Mouse (Mus musculus): ENCODE measurements around the gene Ifi44. TPM values are rescaled to one million over a fixed set of nuclear protein-coding genes. Genes with fewer than 3 reads are reported as not detected.

Gene Ifi44
- polyA plus RNA-seq (2012; rRNA removed): 1.3 and 1.7 TPM in 2 replicates

DNA sequence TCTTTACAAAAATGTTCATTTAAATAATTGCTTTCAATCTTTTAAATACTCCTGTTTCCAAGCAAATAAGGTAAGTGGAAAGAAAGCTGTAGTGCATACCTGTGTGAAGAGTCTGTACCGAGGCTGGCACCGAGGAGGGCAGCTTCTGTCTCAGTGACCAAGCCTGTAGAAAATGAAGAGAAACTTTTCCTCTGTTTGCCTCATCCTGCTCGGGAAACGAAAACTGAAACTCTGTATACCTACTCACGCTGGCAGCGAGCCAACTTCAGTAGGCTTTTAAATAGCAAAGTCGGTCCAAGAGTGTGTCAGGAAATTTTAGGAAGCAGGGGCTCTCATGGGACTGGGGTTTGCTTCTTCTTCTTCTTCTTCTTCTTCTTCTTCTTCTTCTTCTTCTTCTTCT, at the start of gene Ifi44:
Gene Ifi44 (minus strand): TSS at position 224 of the 400 bp plus-strand sequence.
- DNase-seq (ENCODE audit: extremely low spot score in 1 of 2, low spot score in 1 of 2): peak in 1 of 2 experiments; percentile 5

DNA sequence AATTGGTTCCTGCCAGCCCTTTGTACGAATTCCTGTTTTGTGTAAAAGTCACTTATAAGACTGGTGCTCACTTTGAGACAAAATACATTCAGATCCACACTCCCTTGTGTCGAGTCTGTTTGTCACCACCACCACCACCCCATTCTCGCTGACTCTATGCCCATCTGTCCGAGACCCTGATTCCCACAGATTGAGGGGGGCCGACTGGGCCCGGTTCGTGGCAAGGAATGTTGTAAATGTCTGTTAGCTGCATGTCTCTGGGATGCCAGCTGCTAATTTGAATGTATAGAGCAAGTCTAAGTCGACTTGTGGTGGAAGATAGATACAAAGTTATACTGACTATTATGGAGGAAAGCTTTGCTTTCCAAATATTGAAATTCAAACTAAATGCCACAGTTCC, 38.9 kb upstream of the Ifi44 start:
- DNase-seq (ENCODE audit: extremely low spot score in 1 of 2, low spot score in 1 of 2): no peak

GRCm38 (mm10) chr3:151775089-151775488, 25.3 kb upstream of the Ifi44 start:
- peak; percentile 20 to 72 for DNase-seq (ENCODE audit: extremely low spot score in 1 of 2, low spot score in 1 of 2)

GRCm38 (mm10) chr3:151771074-151771473, 21.3 kb upstream of the Ifi44 start:
- DNase-seq (ENCODE audit: extremely low spot score in 1 of 2, low spot score in 1 of 2): peak in 1 of 2 experiments; percentile 70

- no peak for DNase-seq (ENCODE audit: extremely low spot score in 1 of 2, low spot score in 1 of 2)
These were observed 1.2 kb downstream of the Ifi44 start for GRCm38 (mm10) chr3:151748514-151748913.

GRCm38 (mm10) chr3:151746058-151746457, 3.7 kb downstream of the Ifi44 start:
- no peak for DNase-seq (ENCODE audit: extremely low spot score in 1 of 2, low spot score in 1 of 2)

DNA sequence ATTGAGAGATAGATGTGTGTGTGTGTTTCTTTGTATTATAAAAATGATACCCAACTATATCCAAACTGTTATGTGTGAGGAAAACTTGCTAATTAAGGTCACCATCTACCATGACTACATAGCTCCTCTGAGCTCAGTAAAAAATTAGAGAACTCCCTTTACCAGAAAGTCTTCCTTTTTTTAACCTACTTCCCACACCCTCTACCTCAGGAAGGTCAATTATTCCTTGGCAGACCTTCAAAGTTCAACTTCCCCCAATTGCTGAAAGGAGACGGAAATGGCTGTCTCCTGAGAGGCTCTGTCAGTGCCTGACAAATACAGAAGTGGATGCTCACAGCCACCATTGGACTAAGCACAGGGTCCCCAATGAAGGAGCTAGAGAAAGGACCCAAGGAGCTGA, 7.5 kb downstream of the Ifi44 start:
- DNase-seq (ENCODE audit: extremely low spot score in 1 of 2, low spot score in 1 of 2): no peak

GRCm38 (mm10) chr3:151716246-151716645, 33.5 kb downstream of the Ifi44 start:
- peak; percentile 2 to 84 for DNase-seq (ENCODE audit: extremely low spot score in 1 of 2, low spot score in 1 of 2)

- peak in 1 of 2 experiments; percentile 2 for DNase-seq (ENCODE audit: extremely low spot score in 1 of 2, low spot score in 1 of 2)
These were observed 42.4 kb downstream of the Ifi44 start for GRCm38 (mm10) chr3:151707335-151707734.

Other genes with a start within 250 kb of the Ifi44 start
- not detected in 2 replicates for gene Ifi44l, start 12.9 kb upstream of the Ifi44 start, polyA plus RNA-seq (2012; rRNA removed)
- gene Ptgfr, start 87.7 kb upstream of the Ifi44 start, polyA plus RNA-seq (2012; rRNA removed): 0.29 and 1.2 TPM in 2 replicates